Mouse (Mus musculus) heart, adult 18-20 months (tissue): ENCODE data around the gene Coro1c. TPM values are rescaled to one million over a fixed set of nuclear protein-coding genes. Genes with fewer than 3 reads are reported as not detected.
A peak's percentile ranks its signal among the peaks of the same experiment; 100 is the strongest.

ENCODE experiments used
- DNase-seq, 2 experiments: peaks; one replicate each; pipeline ENCODE4 v3.0.0; 2021 to 2022; ENCODE audit warnings: mixed read lengths in 1 of 2
- total RNA-seq, 2 experiments: library from RNA; stranded (reverse); gene quantifications; 2 replicates each; pipeline ENCODE4 v1.2.3; 2021

Gene Coro1c
- total RNA-seq, 2 experiments from 2014 or later: 30.3 to 33.1 TPM

GRCm38 (mm10) chr5:113929526-113929925 lies 21.0 kb upstream of the Coro1c start:
- DNase-seq: no peak

GRCm38 (mm10) chr5:113924608-113925007 lies 16.1 kb upstream of the Coro1c start:
- DNase-seq: no peak

GRCm38 (mm10) chr5:113921310-113922166 lies 13.0 kb upstream of the Coro1c start:
- DNase-seq: no peak

- DNase-seq: no peak
Measured at GRCm38 (mm10) chr5:113919060-113919459, 10.5 kb upstream of the Coro1c start.

- peak; percentile 83 to 89 for DNase-seq
Measured at GRCm38 (mm10) chr5:113918654-113919053, 10.1 kb upstream of the Coro1c start.

DNA sequence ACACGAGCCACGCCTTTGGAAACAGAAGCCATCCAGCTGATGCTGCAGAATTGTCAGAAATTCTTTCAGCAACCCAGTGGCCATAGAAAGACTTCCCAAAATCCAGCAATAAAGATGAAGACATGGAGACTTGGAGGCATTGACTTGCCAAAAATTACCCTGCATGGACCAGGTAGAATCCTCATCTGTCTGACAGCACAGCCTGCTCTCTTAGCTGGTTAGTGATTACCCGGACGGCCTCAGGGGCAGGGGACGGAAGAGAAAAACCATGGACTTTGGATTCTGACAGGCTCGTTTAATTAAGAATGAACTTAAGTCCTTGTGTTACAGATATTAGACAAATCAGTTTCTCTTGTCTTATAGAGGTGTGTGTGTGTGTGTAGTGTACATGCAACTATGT lies 2.1 kb upstream of the Coro1c start:
- peak in 1 of 2 experiments; percentile 35 for DNase-seq

DNA sequence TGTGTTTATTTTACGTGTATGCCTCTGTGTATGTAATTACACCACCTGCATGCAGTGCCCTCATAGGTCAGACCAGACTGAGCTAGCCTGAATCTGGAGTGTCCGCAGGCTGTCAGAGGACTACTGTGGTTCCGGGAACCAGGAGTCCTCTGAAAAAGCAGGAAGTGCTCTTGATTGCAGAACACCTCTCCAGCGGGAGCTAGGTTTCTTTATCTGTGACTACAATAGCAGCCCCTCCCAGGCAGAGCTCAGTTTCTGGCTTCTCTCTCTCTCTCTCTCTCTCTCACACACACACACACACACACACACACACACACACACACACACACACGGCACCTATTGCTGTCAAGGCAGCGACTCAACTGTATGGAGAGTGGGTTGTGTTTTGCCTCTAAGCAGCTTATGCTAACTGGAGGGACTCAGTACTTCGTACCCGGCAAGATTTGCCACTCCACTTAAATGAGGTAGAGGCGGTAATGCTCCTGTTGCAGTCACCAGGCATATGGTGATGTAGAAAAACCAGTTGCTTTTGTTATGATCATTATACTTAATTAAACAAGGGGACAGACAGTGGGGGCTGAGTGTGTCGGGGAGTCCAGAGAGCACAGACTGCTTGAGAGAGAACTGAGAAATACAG lies 1.6 kb upstream of the Coro1c start:
- peak in 1 of 2 experiments; percentile 27 for DNase-seq

GRCm38 (mm10) chr5:113907786-113908567 lies 581 bp downstream of the Coro1c start:
- DNase-seq: peak; percentile 73 to 85

DNA sequence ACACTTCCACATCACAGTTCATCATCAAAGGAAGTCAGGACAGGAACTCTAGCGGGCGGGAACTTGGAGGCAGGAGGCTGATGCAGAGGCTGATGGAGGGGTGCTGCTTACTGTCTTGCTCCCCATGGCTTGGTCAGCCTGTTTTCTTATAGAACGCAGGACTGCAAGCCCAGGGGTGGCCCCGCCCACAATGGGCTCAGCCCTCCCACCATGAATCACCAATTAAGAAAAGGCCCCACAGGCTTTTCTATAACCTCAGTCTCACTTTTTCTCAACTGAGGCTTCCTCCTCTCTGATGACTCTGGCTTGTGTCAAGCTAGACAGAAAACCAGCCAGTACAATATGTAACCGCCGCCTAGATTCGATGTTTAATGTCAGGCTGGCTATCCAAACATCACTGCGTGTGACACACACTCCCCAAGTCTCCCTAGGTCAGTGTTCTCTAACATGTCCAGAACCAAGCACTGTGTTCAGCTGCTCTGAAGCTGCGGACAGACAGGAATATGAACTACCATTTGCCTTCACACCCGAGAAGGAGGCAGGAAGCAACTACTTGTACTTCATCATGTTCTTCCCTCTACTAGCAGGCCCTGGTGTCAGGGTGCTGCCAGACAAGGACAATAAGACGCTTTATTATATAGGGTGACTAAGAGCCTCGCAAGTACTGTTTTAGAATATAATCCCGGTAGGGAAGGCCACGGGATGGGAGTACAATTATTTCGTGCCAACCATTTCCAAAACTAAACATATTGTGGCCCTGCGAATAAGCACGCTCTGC lies 1.4 kb downstream of the Coro1c start:
- DNase-seq: peak; percentile 66

- DNase-seq: no peak
Measured at GRCm38 (mm10) chr5:113904987-113905386, 3.6 kb downstream of the Coro1c start.

DNA sequence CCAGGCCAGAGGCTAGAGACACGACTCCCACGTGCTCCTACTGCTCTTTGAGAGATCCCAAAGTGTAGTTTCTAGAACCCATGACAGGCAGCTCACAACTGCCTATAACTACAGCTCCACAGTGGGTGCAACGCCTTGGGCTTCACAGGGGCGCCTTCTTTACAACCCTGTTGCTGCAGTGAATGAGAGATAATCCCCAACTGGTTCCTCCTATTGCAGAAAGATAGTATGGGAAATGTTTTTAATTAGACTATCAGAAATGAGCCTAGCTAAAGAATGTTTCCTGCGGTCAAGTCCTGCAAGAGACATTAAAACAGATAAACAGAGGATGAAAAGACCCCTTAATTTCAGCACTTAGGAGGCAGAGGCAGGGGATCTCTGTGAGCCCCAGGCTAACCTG lies 5.6 kb downstream of the Coro1c start:
- no peak for DNase-seq

DNA sequence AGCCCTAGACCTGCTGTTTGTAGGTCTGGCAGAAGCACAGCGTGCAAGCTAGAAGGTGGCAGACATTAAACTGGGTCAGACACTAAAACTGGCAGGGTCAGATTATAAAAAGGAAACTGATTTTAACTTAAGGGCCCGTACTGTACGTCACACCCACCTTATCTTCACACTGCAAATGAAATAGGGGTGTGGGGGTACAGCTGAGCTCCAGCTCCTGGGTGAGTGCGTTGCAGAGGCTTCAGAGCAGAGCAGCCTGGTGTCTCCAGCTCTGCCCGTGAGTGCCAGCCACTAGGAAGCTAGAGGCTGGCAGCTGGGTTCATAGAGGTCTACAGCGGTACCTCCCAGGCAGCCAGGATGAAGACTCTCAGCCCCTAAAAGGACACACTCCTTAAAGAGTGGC lies 6.5 kb downstream of the Coro1c start:
- no peak for DNase-seq

GRCm38 (mm10) chr5:113901074-113901571 lies 7.4 kb downstream of the Coro1c start:
- no peak for DNase-seq

DNA sequence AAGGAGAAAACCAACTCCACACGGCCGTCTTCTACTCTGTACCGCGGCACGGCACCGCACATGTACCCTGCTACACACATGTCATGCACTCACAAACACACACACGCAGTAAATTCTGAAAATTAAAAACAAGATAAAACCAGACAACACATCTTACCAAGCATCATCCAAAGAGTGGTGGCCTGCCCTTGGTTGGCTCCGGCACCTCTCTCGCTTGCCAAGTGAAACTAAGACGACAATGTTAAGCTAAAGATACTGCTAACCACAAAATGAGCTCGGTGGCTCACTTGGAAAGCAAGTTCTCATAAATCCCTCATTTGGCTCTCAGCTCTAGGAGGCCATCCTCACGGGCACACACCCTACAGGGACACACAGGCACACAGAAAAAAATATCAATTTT lies 9.0 kb downstream of the Coro1c start:
- DNase-seq: no peak

DNA sequence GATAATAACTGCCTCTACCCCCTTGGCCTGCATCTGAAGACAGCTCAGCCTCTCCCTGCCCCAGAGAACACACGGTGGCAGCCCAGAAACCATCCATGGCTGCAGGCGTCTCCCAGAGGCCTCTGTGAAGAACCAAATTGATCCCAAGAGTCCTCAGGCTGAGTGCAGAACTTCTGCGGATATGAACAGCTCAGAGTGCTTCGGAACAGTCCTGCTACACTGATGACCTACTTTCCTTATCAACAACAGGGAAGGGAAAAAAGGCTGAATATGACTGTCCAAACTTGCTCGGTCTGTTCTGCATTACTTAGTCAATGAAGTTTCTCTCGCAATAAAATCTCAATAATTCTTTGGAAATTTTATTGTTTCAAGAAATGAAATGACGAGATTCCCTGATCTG lies 16.6 kb downstream of the Coro1c start:
- peak in 1 of 2 experiments; percentile 58 for DNase-seq

DNA sequence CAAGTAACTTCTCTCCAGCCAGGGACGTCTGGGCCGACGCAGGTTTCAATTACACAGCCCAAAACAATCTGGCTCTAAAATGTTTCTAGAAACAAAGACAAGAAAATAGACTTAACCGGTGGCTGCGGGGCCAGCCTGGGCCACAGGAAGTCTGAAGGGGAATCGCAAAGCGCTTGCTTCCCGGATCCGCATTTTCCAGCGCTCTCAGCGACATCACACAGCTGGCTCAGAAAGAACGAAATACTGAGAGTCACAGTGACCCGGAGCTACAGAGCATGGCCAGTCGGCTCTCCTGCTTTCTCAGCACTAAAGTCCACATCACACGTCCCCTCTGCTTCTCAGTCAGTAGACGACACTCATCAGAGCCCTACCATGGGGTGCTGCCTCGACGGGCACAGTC lies 17.7 kb downstream of the Coro1c start:
- peak; percentile 68 to 70 for DNase-seq

- DNase-seq: no peak
Measured at GRCm38 (mm10) chr5:113889912-113890311, 18.6 kb downstream of the Coro1c start.

DNA sequence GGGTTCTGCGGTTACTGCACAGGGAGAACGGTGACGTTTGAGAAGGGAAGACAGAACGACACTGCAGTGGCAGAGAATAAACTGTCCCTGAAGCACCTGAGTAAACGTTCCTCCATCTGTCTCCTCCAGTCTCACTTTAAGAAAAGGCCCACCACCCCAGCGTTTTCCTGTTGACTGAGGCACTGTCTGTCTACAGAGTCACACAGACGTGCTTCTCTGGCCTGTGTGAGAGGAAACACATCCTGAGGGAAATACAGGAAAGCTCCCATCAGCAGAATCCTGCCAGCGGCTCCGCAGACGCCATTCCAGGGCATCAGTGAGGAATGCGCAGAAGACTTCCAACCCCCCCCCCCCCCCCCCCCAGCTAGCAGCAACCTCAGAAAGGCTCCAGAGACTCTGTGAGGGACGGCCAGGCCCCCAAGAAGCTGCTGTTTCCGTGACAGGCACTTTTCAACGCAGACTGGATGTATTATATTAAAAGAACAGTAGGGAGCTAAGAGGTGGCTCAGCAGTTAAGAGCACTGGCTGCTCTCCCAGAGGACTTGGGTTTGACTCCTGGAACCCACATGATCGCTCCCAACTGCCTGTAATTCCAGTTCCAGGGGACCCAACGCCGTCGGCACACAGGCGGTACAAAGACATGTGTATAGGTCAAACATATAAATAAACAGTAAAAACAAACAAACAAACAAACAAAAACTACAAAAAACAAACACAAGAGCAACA lies 19.2 kb downstream of the Coro1c start:
- DNase-seq: peak in 1 of 2 experiments; percentile 70

- no peak for DNase-seq
Measured at GRCm38 (mm10) chr5:113888186-113888795, 20.3 kb downstream of the Coro1c start.

GRCm38 (mm10) chr5:113887132-113887531 lies 21.4 kb downstream of the Coro1c start:
- DNase-seq: peak; percentile 72 to 75

- DNase-seq: no peak
Measured at GRCm38 (mm10) chr5:113885623-113886022, 22.9 kb downstream of the Coro1c start.
